8 mouse cellular contexts compared by ENCODE assay signal in genomic region chr6:128028116-128028940, GRCm38 (mm10).
DNase-seq lines count a peak whose midpoint lies in the region; ATAC-seq and TF ChIP-seq lines count a peak whose summit lies in the region.

No protein-coding gene starts in this region.

- no peak for ATAC-seq in CD4-positive, CD25-positive, alpha-beta regulatory T cell, adult 4 months
- peak; percentile 40 for ATAC-seq in midbrain, embryonic 13.5 days

- H3K9ac ChIP-seq in midbrain, embryonic 13.5 days (replicated peaks): no peak overlapping the region

- peaks cover 33% of the 10 kb centered on the region for H3K4me1 ChIP-seq in midbrain, embryonic 13.5 days (replicated peaks)

- 14% methylated on average over 10 of the region's 10 CpGs for WGBS in midbrain, embryonic 13.5 days

- H3K36me3 ChIP-seq in midbrain, embryonic 13.5 days: no peaks in the 10 kb centered on the region

- no peak overlapping the region for H3K27ac ChIP-seq in left cerebral cortex, adult 2 months
- peak overlapping the region; percentile 35; the same call in 1 of the 2 replicates for H3K27ac ChIP-seq in midbrain, embryonic 13.5 days

- intact Hi-C loops in left cerebral cortex, adult 2 months (cut with DNase I): no loop called here
- intact Hi-C loops in gastrocnemius, postnatal 14 days (cut with DNase I; ENCODE audit: low total_unique reads): loop anchor here (5.0 kb wide), 1 partner anchor 56 kb away; no protein-coding TSS in a partner anchor

- peak; percentile 44 for DNase-seq in CD4-positive, CD25-positive, alpha-beta regulatory T cell, adult 2 months (ENCODE audit: low read depth, low spot score)
- peak in 1 of 2 experiments; percentile 39 for DNase-seq in left cerebral cortex, adult 2 months (ENCODE audit: extremely low spot score in 1 of 2, low spot score in 2 of 2)
- no peak for DNase-seq in left cerebral cortex, adult 9 months (ENCODE audit: low spot score in 2 of 2)
- peak; percentile 79 for DNase-seq in brain, embryonic 14.5 days (ENCODE audit: low read depth)
- peak; percentile 46 for DNase-seq in gastrocnemius, postnatal 14 days
- no peak for DNase-seq in right cerebral cortex, postnatal 25 days

- peak; percentile 57 for TF ChIP-seq CTCF in left cerebral cortex, adult 2 months (IDR thresholded peaks at IDR 0.05)
- TF ChIP-seq CTCF in brain, embryonic 14.5 days (IDR thresholded peaks at IDR 0.05; ENCODE audit: borderline replicate concordance, extremely low read depth, insufficient read depth, insufficient read length): peak; percentile 56

- H3K4me2 ChIP-seq in midbrain, embryonic 13.5 days (replicated peaks): no peak overlapping the region

- no peaks in the 10 kb centered on the region for H3K9me3 ChIP-seq in midbrain, embryonic 13.5 days

- TF ChIP-seq POLR2A in brain, embryonic 14.5 days (IDR thresholded peaks at IDR 0.05; ENCODE audit: borderline replicate concordance, extremely low read depth, insufficient read depth, insufficient read length, poor library complexity, severe bottlenecking): no peak

- H3K27me3 ChIP-seq in midbrain, embryonic 13.5 days: peaks cover 14% of the 10 kb centered on the region

- no peak overlapping the region for H3K4me3 ChIP-seq in left cerebral cortex, adult 2 months
- no peak overlapping the region for H3K4me3 ChIP-seq in midbrain, embryonic 13.5 days (replicated peaks)

Comparison
In these comparisons a context has a peak if more than half of its experiments do, and no peak if none do; other contexts are left out.
1. DNase-seq: peak in CD4-positive, CD25-positive, alpha-beta regulatory T cell, adult 2 months (single experiment), brain, embryonic 14.5 days (single experiment) and gastrocnemius, postnatal 14 days (single experiment); none in left cerebral cortex, adult 9 months (0 of 2) and right cerebral cortex, postnatal 25 days (single experiment).